Mouse (Mus musculus): ENCODE results near the gene Serpinb3d. TPM values are rescaled to one million over a fixed set of nuclear protein-coding genes. Genes with fewer than 3 reads are reported as not detected.

Serpinb3d gene
- not detected for total RNA-seq (2023)

DNA sequence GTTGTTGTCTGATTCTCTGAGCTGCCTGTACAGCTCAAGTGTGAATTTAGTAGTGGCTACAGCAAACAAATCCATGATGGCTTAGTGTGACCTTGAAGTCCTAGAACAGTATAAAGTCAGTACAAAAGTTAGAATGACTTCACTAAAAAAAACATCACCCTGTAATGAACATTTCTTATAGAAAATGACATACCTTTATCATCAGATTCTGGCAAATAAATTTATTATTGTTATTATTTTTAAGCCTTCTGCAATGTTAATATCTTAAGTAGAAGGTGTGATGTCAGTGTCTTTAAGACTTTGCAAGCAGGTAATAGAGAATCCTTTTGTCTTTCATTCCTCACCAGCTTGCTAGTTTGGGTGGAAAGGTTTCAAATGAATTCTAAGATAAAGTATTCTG is at the start of gene Serpinb3d:
Gene Serpinb3d (minus strand): TSS at position 101 of the 400 bp plus-strand sequence.

DNA sequence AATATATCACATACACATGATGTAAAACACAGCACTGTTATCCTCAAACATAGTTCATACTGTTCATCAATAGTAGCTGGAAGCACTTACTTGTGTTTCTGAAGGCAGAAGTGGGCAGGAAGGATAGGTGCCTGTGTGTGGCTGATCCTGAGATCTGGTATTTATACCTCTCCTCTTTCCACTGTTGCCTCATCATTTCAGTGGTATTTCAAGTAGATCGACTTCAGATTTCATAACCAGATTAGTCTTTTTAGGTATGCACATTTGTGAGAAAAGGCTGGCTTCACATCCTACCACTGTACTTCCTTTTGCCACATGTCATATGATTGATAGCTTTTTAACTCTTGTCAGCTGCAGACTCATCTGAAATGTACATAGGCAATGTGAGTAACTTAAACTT is 31.1 kb downstream of the Serpinb3d start, which contains the start of gene Serpinb3a:
Gene Serpinb3a (minus strand): TSS at position 101 of the 400 bp plus-strand sequence.

Other genes with a start within 250 kb of the Serpinb3d start
- gene Serpinb5, start 222.3 kb downstream of the Serpinb3d start, total RNA-seq (2023): not detected
- not detected for gene Serpinb12, start 149.1 kb downstream of the Serpinb3d start, total RNA-seq (2023)
- not detected for gene Serpinb13, start 102.5 kb downstream of the Serpinb3d start, total RNA-seq (2023)
- gene Serpinb3a, start 31.2 kb downstream of the Serpinb3d start, total RNA-seq (2023): not detected
- not detected for gene Serpinb3b, start 194.9 kb upstream of the Serpinb3d start, total RNA-seq (2023)
- gene Serpinb3c, start 194.9 kb upstream of the Serpinb3d start, total RNA-seq (2023): not detected